Mouse (Mus musculus) testis, adult 2 months (tissue): ENCODE data around the gene Nat8f1.
"Not testable (repeated sequence)": the region's sequence is repeated elsewhere in the genome, so short reads cannot be mapped to it uniquely, and the experiment has no call there.

ENCODE experiments used
- CTCF ChIP-seq: fragments of 200-500 bp; IDR thresholded peaks from 2 replicates; pipeline ENCODE4 v1.5.1; 2012; ENCODE audit warnings: low read depth, mild to moderate bottlenecking, inconsistent platforms, low read length, moderate library complexity; ENCODE audit not compliant: control insufficient read depth, insufficient read depth, insufficient replicate concordance
- POLR2A ChIP-seq: fragments of 200-500 bp; IDR thresholded peaks from 2 replicates; pipeline ENCODE4 v1.6.1; 2012; ENCODE audit warnings: low read depth, mild to moderate bottlenecking, inconsistent platforms, low read length, moderate library complexity; ENCODE audit not compliant: control insufficient read depth

- not testable (repeated sequence) for TF ChIP-seq POLR2A, CTCF
These were observed 50.4 kb downstream of the Nat8f1 start for GRCm38 (mm10) chr6:85864900-85865639.
